Mouse (Mus musculus) lung, embryonic 16.5 days (tissue): Measurements from ENCODE around the gene Ufc1. TPM values are rescaled to one million over a fixed set of nuclear protein-coding genes. Genes with fewer than 3 reads are reported as not detected.

Experiments
- ATAC-seq: fragments of 200-750 bp; cut with Nextera tagmentation; 2 replicates; pipeline ENCODE4 v1.8.0; 2017; ENCODE audit warnings: low read depth, mild to moderate bottlenecking, moderate library complexity
- H3K27ac ChIP-seq: fragments of 300-500 bp; sonication (generic); 2 replicates; pipeline ENCODE4 v1.5.1; 2014; ENCODE audit warnings: mild to moderate bottlenecking, control low read depth, low read length
- H3K27me3 ChIP-seq: fragments of 300-500 bp; sonication (generic); 2 replicates; pipeline ENCODE4 v1.6.1; 2014; ENCODE audit warnings: low read depth, low read length, mixed read lengths; ENCODE audit not compliant: control insufficient read depth, insufficient read depth
- H3K36me3 ChIP-seq: fragments of 300-500 bp; sonication (generic); 2 replicates; pipeline ENCODE4 v1.6.1; 2014; ENCODE audit warnings: low read length; ENCODE audit not compliant: control insufficient read depth, insufficient read depth
- H3K4me1 ChIP-seq: fragments of 300-500 bp; sonication (generic); replicated peaks from 2 replicates; pipeline ENCODE4 v1.6.1; 2014; ENCODE audit warnings: low read length, mixed read lengths; ENCODE audit not compliant: control insufficient read depth, insufficient read depth
- H3K4me2 ChIP-seq: fragments of 300-500 bp; sonication (generic); 2 replicates; pipeline ENCODE4 v1.6.1; 2014; ENCODE audit warnings: low read depth, low read length, control low read depth
- H3K4me3 ChIP-seq: fragments of 300-500 bp; sonication (generic); 2 replicates; pipeline ENCODE4 v1.5.1; 2014; ENCODE audit warnings: mild to moderate bottlenecking, low read length, control low read depth
- H3K9ac ChIP-seq: fragments of 300-500 bp; sonication (generic); 2 replicates; pipeline ENCODE4 v1.6.1; 2014; ENCODE audit warnings: low read length, control low read depth
- H3K9me3 ChIP-seq: fragments of 300-500 bp; sonication (generic); 2 replicates; pipeline ENCODE4 v1.6.1; 2016; ENCODE audit warnings: low read length; ENCODE audit not compliant: control insufficient read depth
- WGBS: fragments of 180-500 bp; shearing (Covaris S2); extraction: QIAGEN DNeasy Blood & Tissue Kit; methylation state at CpG from one replicate; pipeline ENCODE4 v1.1.7; 2014; 5-methylcytosine and 5-hydroxymethylcytosine counted together
- polyA plus RNA-seq: library from polyadenylated mRNA; unstranded; fragments of >200 nt; fragmentation: Nextera tagmentation; extraction: Ambion mirVana; gene quantifications from 2 replicates; pipeline ENCODE4 v1.2.1, GENCODE M21; 2015

The Ufc1 gene
- polyA plus RNA-seq, 1 experiment from 2014 or later, result 109 TPM

DNA sequence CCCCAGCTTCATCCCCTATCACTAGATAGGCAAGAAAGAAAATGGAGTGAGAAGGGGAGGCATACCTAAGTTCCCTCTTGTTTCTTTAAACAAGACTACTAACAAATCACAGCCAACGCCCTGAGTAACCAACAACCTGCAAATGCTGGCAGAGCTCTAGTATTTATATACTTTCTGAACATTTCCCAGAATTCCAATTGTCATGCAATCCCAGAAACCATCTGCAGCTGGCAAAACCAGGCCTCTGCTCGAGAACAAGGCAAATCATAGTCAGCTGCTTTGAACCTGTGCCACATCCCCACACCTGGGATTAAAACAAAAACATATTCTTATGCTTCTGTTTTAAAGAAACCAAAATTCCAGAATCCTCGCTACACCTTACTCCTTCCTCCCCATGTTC, 1.5 kb downstream of the Ufc1 start:
- Histone ChIP-seq H3K9me3 (no peaks in the 10 kb centered on the region), H3K4me3 (peak overlapping the region; percentile 77), H3K4me1 (peaks cover 7% of the 10 kb centered on the region; the same call in 1 of the 2 replicates), H3K36me3 (peaks cover 11% of the 10 kb centered on the region), H3K27ac (no peak overlapping the region), H3K4me2 (peak overlapping the region; percentile 79), H3K9ac (no peak overlapping the region), H3K27me3 (peaks cover 8% of the 10 kb centered on the region)
- no peak for ATAC-seq
- WGBS, result 77% methylated on average over 3 of the region's 3 CpGs

- Histone ChIP-seq H3K9me3 (no peaks in the 10 kb centered on the region), H3K4me2 (peak overlapping the region; percentile 43), H3K36me3 (peaks cover 15% of the 10 kb centered on the region), H3K9ac (0 out of 2 replicates have a peak overlapping the region, but pooled peaks have one; percentile 90), H3K27ac (peak overlapping the region; percentile 19), H3K27me3 (no peaks in the 10 kb centered on the region), H3K4me3 (peak overlapping the region; percentile 71), H3K4me1 (peaks cover 10% of the 10 kb centered on the region)
- WGBS, result 64% methylated on average over 4 of the region's 4 CpGs
- no peak for ATAC-seq
Measured at GRCm38 (mm10) chr1:171288328-171288727, 6.5 kb downstream of the Ufc1 start.

GRCm38 (mm10) chr1:171287136-171288081, 7.4 kb downstream of the Ufc1 start, which contains the start of gene Usp21:
Gene Usp21, minus strand, starts transcription at chr1:171287991.
- peak within 1 kb of the TSS; percentile 90 for H3K9ac ChIP-seq
- H3K4me3 ChIP-seq, result peak within 1 kb of the TSS; percentile 71
- H3K36me3 ChIP-seq, result peaks cover 18% of the 10 kb centered on the region
- ATAC-seq, result peak; percentile 97
- no peaks in the 10 kb centered on the region for H3K27me3 ChIP-seq
- peaks cover 7% of the 10 kb centered on the region for H3K4me1 ChIP-seq
- H3K9me3 ChIP-seq, result no peaks in the 10 kb centered on the region
- peak within 1 kb of the TSS; percentile 79 for H3K27ac ChIP-seq
- peak within 1 kb of the TSS; percentile 78 for H3K4me2 ChIP-seq
- under 1% methylated on average over 49 of the region's 49 CpGs for WGBS

- Histone ChIP-seq H3K4me1 (peaks cover 7% of the 10 kb centered on the region), H3K4me3 (no peak overlapping the region), H3K27ac (no peak overlapping the region), H3K36me3 (peaks cover 18% of the 10 kb centered on the region), H3K27me3 (no peaks in the 10 kb centered on the region), H3K9me3 (no peaks in the 10 kb centered on the region), H3K9ac (no peak overlapping the region), H3K4me2 (peak overlapping the region; percentile 78; the same call in 1 of the 2 replicates)
- no peak for ATAC-seq
- WGBS, result 90% methylated on average over 19 of the region's 19 CpGs
Measured at GRCm38 (mm10) chr1:171286517-171286916, 8.3 kb downstream of the Ufc1 start.

- H3K9ac ChIP-seq, result no peak overlapping the region
- peaks cover 7% of the 10 kb centered on the region for H3K4me1 ChIP-seq
- WGBS, result 83% methylated on average over 20 of the region's 20 CpGs
- ATAC-seq, result no peak
- H3K36me3 ChIP-seq, result peaks cover 18% of the 10 kb centered on the region
- H3K27ac ChIP-seq, result no peak overlapping the region
- no peak overlapping the region for H3K4me3 ChIP-seq
- no peak overlapping the region for H3K4me2 ChIP-seq
- H3K27me3 ChIP-seq, result no peaks in the 10 kb centered on the region
- H3K9me3 ChIP-seq, result no peaks in the 10 kb centered on the region
Measured at GRCm38 (mm10) chr1:171285096-171285892, 9.5 kb downstream of the Ufc1 start.

- ATAC-seq, result no peak
- peaks cover 14% of the 10 kb centered on the region for H3K36me3 ChIP-seq
- WGBS, result 82% methylated on average over 15 of the region's 15 CpGs
- H3K27ac ChIP-seq, result no peak overlapping the region
- H3K4me2 ChIP-seq, result no peak overlapping the region
- H3K4me1 ChIP-seq, result peaks cover 15% of the 10 kb centered on the region
- H3K27me3 ChIP-seq, result no peaks in the 10 kb centered on the region
- no peak overlapping the region for H3K4me3 ChIP-seq
- no peaks in the 10 kb centered on the region for H3K9me3 ChIP-seq
- no peak overlapping the region for H3K9ac ChIP-seq
Measured at GRCm38 (mm10) chr1:171284491-171284890, 10.3 kb downstream of the Ufc1 start.

GRCm38 (mm10) chr1:171283188-171284160, 11.3 kb downstream of the Ufc1 start:
- Histone ChIP-seq H3K4me2 (no peak overlapping the region), H3K4me1 (peaks cover 15% of the 10 kb centered on the region), H3K9me3 (no peaks in the 10 kb centered on the region), H3K27ac (no peak overlapping the region), H3K27me3 (no peaks in the 10 kb centered on the region), H3K36me3 (peaks cover 7% of the 10 kb centered on the region), H3K9ac (no peak overlapping the region), H3K4me3 (no peak overlapping the region)
- ATAC-seq, result no peak
- WGBS, result 90% methylated on average over 18 of the region's 18 CpGs

GRCm38 (mm10) chr1:171282086-171282805, 12.6 kb downstream of the Ufc1 start:
- no peaks in the 10 kb centered on the region for H3K27me3 ChIP-seq
- 66% methylated on average over 18 of the region's 18 CpGs for WGBS
- H3K36me3 ChIP-seq, result peaks cover 12% of the 10 kb centered on the region
- peaks cover 11% of the 10 kb centered on the region for H3K4me1 ChIP-seq
- peak overlapping the region; percentile 94; the same call in 1 of the 2 replicates for H3K27ac ChIP-seq
- no peaks in the 10 kb centered on the region for H3K9me3 ChIP-seq
- peak overlapping the region; percentile 80 for H3K4me3 ChIP-seq
- ATAC-seq, result no peak
- peak overlapping the region; percentile 76 for H3K4me2 ChIP-seq
- H3K9ac ChIP-seq, result peak overlapping the region; percentile 77; the same call in 1 of the 2 replicates
